Mouse (Mus musculus): ENCODE data around the gene Acss2.
"Not testable (repeated sequence)": the region's sequence is repeated elsewhere in the genome, so short reads cannot be mapped to it uniquely, and the experiment has no call there.

Acss2 gene

DNA sequence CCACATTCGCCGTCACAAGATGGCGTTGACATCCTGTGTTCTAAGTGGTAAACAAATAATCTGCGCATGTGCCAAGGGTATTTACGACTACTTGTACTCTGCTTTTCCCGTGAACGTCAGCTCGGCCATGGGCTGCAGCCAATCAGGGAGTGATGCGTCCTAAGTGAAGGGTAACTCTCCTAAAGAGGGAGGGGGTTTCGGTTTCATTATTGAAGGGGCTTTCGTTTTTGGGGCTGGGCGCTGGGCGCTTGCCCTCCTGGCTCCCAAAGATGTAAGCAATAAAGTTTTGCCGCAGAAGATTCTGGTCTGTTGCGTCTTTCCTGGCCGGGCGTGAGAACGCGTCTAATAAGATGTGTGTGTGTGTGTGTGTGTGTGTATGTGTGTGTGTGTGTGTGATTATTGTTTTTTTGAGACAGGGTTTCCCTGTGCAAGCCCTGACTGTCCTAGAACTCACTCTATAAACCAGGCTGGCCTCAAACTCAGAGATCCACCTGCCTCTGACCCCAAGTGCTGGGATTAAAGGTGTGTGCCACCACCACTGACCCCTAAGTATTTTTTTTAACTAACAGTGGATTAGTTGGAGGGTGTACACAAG is 20.8 kb downstream of the Acss2 start:
- not testable (repeated sequence) for DNase-seq

- DNase-seq: no peak
These were observed 21.9 kb downstream of the Acss2 start for GRCm38 (mm10) chr2:155539696-155540095.

DNA sequence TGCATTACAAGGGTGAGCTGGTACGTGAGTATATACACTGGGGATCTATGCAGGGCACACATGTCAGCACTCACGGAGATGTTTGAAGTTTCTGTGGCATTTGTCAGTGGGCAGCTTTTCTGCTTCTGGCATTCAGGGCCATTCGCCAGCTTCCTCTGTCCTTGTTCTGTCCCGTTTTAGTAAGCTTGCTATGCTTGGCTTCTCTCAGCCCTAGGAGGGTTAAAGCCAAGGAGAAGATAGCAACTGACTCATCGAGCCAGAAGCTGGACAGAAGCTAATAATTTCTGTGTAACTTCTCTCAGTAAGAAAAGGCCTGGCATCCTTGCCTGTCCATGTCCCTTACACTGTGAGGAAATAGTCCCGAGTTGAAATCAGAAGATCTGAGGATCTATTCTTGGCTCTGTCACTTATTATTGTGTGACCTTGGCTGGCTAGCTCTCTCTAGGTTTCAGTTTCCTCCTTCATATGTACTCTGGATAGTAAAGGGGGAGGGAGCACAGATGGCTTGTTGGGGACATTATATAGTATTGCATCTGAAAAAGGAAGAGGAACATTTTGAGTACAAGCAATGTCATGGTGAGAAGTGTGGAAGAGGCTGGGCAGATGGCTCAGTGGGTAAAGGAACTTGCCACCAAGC is 23.2 kb downstream of the Acss2 start:
- DNase-seq: no peak

DNA sequence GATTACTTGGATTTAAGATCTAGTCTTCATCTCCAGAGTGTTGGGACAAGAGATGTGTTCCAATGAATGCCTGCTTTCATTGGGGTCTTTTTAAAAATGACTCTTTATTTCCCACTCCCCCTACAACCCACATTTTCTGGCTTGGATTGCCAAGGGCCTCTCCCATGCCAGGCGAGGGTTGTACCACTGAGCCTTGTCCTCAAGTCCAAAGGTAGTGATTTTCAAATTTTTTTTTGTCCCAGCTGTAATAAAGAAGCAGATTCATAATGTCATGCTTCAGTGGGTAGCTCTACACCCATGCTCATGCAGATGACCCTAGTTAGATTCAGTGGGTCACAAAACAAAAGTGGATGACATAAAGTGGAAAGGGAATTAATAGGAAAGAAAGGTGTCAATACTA is 29.2 kb downstream of the Acss2 start:
- no peak for DNase-seq

DNA sequence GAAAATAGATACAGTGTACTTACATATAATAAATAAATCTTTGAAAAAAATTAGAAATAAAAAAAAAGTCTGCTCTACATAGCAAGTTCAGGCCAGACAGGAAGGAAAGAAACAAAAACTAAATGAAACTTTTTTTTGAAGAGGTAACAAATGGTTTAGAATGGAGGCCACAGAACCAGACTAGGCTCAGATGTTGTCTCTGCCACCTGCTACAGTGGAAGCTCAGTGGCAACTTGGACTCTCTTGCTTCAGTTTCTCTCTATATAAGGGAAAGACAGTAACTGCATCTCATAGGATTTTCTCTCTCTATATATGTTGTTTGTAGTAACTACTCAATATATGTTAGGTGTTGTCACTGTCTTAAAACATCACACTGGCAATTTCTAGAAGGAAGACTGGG is 34.6 kb downstream of the Acss2 start:
- no peak for DNase-seq

GRCm38 (mm10) chr2:155552949-155553354 is 35.2 kb downstream of the Acss2 start:
- DNase-seq: peak; percentile 62

DNA sequence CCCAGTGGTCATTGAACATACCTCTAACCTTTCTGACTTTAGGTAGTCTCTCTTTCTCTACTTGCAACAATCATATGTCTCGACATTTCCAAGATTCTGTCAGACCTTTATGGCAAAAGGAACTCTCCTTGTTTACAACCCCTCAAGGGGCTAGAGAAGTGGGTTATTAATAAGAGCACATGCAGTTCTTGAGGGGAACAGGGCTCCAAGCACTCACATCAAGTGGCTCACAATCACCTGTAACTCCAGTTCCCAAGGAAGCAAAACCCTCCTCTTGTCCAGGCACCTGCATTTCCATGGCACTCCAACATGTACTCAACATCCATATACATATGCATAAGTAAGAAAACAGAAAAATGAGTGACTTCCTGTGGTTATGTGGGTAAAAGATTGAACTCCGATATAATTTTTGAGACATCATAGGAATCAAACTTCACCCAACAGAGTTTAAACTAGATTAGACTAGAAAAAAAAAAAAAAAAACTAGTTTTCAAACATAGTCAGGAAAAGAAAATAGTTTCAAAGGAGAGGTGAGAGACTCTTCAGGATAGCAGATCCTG is 36.8 kb downstream of the Acss2 start:
- DNase-seq: no peak

DNA sequence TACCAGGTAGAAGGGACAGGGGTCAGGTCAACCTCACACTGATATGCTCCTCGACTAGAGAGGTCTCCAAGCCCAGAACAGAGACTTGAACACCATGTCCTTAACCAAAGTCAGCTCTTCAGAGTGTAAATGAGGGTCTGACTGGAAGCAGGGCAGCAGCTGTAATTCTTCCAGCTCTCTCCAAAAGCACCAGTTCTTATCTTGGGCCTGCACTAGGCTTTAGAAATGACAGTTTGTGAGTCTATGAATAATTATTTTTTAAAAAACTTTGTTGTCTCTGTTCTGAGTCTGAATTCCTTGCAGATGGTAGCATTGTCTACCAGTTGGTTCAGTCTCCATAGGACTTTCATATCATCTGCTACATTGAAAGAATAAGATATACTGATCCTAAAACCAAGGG is 44.5 kb downstream of the Acss2 start:
- no peak for DNase-seq

- no peak for DNase-seq
These were observed 45.2 kb downstream of the Acss2 start for GRCm38 (mm10) chr2:155562934-155563333.

- no peak for DNase-seq
These were observed 50.0 kb downstream of the Acss2 start for GRCm38 (mm10) chr2:155567751-155568150.

GRCm38 (mm10) chr2:155569223-155569807 is 51.6 kb downstream of the Acss2 start:
- DNase-seq: no peak

DNA sequence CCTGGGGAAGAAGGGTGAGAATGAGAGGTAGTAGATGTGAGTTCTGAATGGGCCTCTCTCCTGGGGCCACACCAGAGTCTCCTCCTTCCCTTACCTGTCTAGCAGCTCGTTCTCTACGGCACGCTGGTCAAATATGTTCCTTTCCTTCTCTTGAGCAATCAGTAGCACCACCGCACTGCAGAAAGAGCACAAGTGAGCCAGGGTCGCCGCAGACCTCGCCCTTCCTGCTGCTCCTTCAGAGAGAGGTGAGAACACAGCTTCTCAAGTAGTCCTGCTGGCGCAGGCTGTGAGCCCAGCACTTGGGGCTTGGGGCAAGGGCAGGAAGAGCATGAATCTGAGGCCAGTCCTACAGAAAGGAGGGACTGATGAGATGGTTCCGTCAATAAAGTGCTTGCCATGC is 55.3 kb downstream of the Acss2 start:
- no peak for DNase-seq

- no peak for DNase-seq
These were observed 56.2 kb downstream of the Acss2 start for GRCm38 (mm10) chr2:155573996-155574395.

GRCm38 (mm10) chr2:155574700-155575099 is 57.0 kb downstream of the Acss2 start:
- no peak for DNase-seq

GRCm38 (mm10) chr2:155576656-155577055 is 58.9 kb downstream of the Acss2 start:
- DNase-seq: no peak

GRCm38 (mm10) chr2:155580331-155580730 is 62.6 kb downstream of the Acss2 start:
- no peak for DNase-seq

DNA sequence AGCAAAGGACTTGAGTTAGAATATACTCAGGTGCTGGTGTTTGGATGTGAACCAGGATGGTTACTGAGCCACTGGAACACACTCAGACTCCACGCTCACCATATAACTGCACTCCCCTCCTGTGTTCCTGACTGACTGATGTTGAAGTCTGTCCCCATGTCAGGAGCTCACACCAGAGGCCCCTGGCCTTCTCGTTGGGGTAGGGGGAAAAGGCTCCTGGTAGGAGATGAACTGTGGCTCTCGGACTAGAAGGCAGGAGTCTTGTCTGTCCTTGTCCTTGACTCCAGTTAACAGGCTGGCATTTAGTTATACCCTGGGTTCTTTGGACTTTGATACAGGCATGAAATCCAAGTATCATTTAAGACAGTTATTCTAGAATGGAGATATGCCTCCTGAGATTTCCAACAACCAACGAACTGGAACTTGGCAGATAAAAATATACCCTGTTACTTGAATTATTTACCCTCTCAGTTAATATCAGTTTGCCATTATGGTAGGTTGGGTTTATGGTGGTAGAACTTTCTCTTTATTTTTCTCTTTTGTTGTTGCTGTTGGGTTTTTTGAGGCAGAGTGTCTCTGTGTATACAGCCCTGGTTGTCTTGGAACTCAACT is 64.7 kb downstream of the Acss2 start:
- no peak for DNase-seq

- DNase-seq: no peak
These were observed 65.2 kb downstream of the Acss2 start for GRCm38 (mm10) chr2:155582996-155583395.

DNA sequence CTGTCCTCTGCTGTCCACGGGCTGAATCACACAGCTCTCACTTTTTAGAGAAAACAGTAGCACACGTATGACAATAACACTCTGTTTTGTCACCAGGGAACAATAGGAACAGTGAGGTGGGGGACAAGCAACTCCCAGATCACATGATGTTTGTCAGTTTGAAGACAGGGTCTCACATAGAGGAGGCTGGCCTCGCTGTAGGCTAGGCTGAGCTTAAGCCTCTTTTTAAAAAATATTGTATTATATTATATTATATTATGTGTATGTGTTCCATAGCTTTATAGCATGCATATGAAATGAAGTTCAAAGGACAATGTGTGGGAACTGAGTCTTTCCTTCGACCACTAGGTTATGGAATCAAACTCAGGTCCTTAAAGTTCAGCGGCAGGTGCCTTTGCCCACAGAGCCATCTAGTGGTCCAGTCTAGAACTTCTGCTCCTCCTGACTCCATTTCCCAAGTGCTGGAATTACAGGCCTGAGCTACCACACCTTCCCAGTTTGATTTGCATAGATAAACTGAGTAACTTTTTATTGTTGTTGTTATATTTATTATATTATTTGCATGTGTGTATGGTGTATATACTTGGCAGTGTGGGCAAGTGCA is 66.3 kb downstream of the Acss2 start:
- DNase-seq: peak; percentile 49

DNA sequence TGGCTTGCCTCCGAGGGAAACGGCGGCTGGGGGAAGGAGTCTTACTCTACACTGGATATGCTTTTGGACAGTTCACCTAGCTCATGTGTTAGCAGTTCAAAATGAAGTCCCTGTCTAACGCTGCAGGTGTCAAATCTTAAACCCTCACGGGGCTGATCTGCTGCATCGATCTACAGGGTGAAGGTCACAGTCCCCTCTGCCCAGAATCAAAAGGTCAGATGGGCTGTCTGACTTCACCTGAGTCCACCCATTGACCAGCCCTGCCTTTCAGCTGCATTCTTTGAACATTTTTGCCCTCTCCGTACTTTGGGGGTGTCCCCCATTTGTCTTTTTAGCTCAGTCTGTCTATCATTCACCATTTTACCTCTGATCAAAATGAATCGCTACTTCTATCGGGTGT is 67.3 kb downstream of the Acss2 start:
- DNase-seq: no peak

DNA sequence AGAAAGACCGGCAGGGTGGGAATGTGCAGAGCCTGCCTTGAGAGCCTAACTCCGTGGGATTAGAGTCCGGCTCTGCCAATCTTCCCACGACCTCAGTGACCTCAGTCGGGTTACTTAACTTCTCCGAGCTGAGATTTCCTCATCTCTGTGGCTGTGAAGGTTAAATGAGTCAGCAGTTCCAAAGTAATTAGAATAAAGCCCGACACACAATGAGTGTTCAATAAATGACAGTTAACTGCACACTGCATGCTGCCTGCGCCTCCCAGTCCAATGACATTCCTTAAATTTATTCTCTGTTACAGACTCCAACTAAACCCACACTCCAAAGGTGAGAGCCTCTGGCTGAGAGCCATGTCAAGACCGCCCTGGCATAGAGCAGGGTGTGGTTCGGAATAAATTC is 67.7 kb downstream of the Acss2 start:
- no peak for DNase-seq

DNA sequence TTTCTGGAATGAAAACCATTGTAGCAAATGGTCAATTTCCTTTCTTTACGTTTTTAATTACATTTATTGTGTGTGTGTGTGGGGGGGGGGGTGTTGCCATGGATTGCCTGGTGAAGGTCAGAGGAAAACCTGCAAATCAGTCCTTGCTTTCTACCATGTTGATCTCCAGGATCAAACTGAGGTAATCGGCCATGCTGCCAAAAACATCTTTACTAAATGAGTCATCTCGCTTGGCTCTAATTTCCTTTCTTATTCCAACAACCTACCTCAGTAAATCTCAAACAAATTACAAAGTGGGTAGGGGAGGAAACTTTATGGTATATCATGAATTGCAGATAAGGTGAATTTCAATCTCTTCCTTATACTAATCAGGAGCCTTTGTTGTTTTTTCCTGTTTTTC is 70.4 kb downstream of the Acss2 start:
- no peak for DNase-seq

DNA sequence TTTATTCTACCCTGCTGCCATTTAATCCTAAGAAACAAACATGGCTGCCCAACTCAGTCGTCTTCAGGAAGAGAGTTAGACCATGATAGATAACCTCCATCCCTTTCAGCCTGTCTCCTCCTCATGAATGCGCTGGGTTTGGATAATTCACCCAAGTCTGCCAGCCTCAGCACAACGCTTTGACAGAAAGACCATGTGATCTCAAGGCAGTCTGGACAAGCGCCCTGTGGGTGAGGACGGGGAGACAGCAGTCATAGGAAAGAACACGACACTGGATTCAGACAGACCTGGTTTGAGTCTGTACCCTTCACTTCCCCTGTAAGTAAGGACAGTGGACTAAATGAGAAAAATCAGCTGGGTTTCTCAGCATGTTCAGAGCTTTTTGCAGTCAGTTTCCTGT is 71.8 kb downstream of the Acss2 start:
- no peak for DNase-seq
